Mouse (Mus musculus) heart, adult 2 months (tissue): ENCODE measurements at regions not wholly inside any gene's neighbourhood (a gene's known extent, or its start where the extent isn't known, plus 50 kb on each side); places are given as distances from the start of the nearest gene placed in this dataset.

Experiments used
- CTCF ChIP-seq: fragments of 200-600 bp; IDR thresholded peaks from 2 replicates; pipeline ENCODE4 v1.8.1; 2022; ENCODE audit warnings: antibody characterized with exemption, mild to moderate bottlenecking, moderate library complexity
- EP300 ChIP-seq: fragments of 200-500 bp; IDR thresholded peaks from 2 replicates; pipeline ENCODE4 v1.6.1; 2011; ENCODE audit warnings: low read depth, low read length, control low read depth; ENCODE audit not compliant: insufficient read depth
- POLR2A ChIP-seq: fragments of 200-500 bp; IDR thresholded peaks from 2 replicates; pipeline ENCODE4 v1.6.1; 2011; ENCODE audit warnings: mild to moderate bottlenecking, low read depth, low read length, control low read depth; ENCODE audit not compliant: insufficient read depth

- TF ChIP-seq CTCF: no peak
- TF ChIP-seq POLR2A: no peak
- no peak for TF ChIP-seq EP300
Observed at GRCm38 (mm10) chr5:105976076-105976475, 99.7 kb downstream of the Zfp326 start.
